Mouse (Mus musculus) layer of hippocampus, postnatal 14 days (tissue): ENCODE measurements around the gene Mrpl20. TPM values are rescaled to one million over a fixed set of nuclear protein-coding genes. Genes with fewer than 3 reads are reported as not detected.
A peak's percentile ranks its signal among the peaks of the same experiment; 100 is the strongest.

Experiments
- DNase-seq, 2 experiments: peaks; one replicate each; pipeline ENCODE4 v3.0.0; 2021 to 2022; ENCODE audit warnings: low spot score in 2 of 2, mixed read lengths in 1 of 2
- total RNA-seq, 2 experiments: library from RNA; stranded (reverse); gene quantifications; 2 replicates each; pipeline ENCODE4 v1.2.3; 2021

The Mrpl20 gene
- total RNA-seq, 2 experiments from 2014 or later = 105 to 109 TPM

DNA sequence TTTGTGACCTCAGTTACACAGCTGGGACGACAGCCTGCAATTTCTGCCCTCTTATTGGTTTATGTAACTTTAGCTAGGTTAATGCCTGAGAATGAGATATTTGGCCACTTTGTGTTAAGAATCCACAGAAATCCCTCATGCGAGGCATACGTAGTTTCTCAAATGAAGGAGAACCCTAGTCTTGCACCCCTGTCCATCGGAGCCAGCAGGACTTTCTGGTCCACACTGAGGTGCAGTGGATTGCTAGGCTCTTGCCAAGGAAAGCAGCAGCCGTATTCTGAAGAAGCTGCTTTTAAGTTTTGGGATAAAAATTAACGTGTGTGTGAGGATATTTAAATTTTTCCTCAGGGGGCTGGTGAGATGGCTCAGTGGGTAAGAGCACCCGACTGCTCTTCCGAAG lies 27.9 kb downstream of the Mrpl20 start:
- DNase-seq = no peak

DNA sequence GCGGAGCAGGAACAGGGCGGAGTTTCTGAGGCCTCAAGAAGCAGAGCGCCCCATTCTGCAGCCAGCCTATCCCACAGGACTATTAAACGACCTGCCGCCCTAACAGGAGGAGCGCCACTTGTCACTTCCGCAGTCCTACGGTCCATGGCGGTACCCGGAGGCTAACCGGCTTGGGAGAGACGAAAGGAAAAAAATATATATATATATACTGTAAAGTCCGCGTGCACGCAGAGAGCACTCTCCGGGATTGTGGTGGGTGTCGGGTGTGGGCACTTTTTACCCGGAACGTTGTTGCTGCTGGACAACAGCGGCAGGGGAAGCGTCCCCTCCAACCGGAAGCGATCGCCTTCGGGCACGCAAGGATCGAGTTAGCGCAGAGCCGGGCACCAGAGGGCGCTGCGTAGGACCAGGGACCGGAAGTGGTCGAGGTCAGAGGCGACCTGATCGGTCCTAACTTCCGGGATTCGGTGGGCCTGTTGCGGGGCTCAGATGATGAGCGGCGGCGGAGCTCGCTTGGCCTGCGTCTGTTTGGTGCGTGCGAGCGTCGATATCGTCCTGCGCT lies 28.6 kb downstream of the Mrpl20 start, which contains the start of gene Aurkaip1:
Aurkaip1 (plus strand) TSS at position 68 of the 562 bp plus-strand sequence.
- DNase-seq = peak; percentile 96 to 97

DNA sequence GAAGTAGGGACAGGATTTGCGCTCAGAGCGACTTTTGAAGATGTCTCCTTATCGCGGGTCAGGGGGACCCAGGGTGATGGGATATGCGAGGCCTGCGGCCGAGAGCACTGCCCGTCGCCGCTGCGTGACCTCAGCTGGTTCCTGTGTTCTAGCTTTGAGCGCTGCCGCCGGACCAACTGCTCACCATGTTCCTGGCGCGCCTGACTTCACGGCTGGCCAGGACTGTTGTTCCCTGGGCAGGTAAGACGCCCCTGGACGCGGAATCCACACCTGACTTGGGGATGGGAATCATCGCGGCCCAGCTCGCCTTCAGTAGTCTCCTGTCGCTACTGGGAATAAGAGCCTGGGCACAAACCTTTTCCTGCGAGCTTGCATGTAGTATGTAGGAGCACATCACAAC lies 29.2 kb downstream of the Mrpl20 start:
- DNase-seq = no peak

DNA sequence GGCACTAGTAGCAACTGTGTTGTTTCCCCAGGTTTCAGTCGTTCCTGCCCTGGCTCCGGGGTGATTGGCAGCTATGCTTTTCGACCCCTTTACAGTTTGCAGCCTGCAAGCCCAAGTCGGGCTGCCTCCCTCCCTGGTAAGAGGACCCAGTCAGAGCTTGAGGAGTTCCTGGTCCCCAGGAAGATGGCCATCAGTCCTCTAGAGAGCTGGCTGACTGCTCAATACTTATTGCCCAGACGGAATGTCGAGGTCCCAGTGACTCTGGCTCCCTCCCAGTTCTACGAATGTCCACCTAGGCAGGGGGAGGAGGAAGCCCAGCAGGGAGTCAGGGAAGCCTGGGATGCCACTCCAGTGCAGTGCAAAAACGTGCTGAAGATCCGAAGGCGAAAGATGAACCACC lies 29.6 kb downstream of the Mrpl20 start:
- DNase-seq = no peak

DNA sequence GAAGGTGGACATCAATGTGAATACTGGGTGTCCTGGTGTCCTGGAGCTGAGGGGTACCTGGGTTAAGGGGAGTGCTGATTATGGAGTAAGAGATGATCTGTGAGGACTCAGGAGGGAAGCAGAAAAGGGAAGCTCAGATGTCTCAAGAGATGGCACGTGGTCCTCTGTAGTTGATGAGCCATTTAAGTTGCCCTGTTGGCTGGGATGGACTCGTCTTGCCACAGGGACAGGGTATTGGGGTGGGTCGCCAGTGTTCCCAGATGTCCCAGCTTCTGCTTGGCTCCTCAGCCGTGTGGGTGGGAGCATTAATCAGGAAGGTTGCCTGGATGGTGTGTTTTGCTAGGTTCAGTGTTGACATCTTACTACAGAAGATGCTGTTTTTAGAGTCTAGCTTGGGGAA lies 30.6 kb downstream of the Mrpl20 start:
- DNase-seq = no peak

DNA sequence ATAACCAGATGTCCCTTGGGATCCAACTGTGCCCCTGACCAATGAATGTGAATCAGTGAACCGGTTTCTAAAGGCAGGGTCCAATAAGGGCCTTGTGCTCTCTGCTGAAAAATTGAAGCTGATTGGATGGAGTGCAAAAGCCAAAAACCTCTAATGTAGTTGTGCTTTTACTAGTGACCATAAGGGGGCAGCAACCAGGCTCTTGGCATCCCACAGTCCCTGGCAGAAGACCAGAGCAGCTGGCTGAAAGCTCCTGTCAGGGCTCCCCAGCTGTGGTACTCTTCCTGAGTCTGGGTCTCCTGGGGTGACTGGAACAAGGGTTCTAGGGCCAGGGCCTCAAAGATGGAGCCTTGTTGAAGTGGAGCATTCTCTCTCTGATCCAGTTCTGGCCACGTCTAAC lies 31.2 kb downstream of the Mrpl20 start:
- DNase-seq = peak; percentile 80 to 83

DNA sequence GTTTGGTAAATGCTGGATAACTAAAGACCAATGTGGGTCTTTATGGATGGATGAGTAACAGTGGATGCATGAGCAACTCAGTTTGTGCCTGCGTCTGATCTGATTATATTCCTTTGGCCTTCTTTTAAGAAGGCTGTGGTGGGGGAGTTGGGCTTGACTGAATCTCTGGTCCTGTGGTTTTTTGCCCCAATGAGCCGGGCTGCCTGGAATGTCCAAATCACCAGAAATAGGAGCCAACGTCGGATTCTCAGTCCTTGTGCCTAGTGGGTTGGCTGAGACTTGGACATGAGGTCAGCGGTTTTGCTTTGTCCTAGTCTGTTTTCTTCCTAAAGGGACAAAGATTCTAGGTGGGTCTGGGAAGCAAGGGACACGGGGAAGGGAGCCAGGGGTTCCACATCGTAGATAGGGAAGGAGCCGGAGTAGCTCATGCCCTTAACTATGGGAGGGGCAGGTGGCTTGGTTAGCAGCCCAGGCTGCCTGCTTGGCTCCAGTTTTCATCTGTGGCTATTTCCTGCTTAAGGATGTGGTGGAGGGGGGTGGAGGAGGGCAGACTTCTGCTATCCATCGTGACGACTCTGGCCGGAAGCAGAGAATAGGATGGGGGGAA lies 34.8 kb downstream of the Mrpl20 start:
- no peak for DNase-seq

DNA sequence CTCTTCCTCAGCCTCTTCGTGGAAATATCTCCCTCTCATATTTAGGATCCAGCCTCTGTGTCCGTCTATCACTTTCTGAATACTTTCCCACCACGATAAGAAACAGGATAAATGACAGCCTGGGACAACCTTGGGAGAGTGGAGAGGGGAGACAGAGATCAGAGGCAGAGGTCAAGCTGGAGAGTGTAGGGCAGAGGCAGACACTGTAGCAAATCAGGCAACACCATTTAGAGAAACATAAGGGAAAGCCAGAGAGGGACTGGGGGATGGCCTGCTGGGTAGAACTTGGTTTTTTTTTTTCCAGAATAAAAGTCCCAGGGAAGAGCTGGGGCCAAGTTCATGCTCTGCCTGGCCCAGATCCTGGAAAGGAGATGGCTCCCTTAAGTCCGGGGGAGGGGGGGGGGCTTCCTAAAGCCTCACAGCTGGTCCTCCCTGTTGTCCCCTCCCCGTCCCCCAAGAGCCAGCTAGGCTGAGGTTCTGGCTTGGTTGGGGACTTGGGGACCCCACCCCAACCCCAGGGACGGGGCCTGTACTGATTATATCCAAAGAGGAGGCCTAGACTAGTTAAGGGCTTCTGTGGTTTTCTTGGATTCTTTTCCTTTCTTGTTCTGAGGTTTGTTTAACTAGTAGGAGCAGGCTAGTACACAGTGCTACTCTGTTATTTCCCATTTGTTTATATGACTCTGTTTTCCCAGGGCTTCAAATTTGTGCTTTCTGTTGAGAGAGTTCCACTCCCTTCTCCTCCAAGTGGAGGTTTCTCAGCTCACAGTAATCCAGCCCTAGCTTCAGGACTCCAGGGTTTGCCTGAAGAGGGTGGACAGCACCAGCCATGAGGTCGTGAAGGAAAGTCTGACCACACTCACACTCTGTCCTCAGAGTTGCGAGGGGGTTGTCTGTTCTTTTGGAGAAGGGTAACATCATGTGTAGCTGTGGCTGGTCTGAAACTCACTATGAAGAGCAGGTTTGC lies 35.8 kb downstream of the Mrpl20 start:
- DNase-seq = no peak

DNA sequence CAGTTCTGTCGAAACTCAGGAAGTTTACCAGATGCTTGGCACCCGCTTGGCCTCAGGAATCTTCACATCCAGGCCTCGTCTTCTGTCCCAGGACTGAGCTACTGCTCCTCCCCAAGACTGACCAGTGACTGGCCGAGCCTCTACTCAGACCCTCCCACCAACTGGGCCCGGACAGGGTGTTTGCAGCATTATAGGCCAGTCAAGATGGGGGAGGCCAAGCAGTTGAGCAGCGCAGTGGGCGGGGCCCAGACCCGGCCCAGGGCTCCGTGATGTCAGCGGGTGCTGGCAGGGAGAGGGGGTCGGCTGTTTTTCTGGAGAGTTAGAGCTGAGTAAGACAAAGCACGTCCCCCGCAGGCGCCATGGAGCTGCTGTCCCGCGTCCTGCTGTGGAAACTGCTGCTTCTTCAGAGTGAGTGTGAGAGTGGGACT lies 36.8 kb downstream of the Mrpl20 start, which contains the start of gene Mxra8:
Mxra8 (plus strand) TSS at position 198 of the 428 bp plus-strand sequence.
- peak in 1 of 2 experiments; percentile 39 for DNase-seq

DNA sequence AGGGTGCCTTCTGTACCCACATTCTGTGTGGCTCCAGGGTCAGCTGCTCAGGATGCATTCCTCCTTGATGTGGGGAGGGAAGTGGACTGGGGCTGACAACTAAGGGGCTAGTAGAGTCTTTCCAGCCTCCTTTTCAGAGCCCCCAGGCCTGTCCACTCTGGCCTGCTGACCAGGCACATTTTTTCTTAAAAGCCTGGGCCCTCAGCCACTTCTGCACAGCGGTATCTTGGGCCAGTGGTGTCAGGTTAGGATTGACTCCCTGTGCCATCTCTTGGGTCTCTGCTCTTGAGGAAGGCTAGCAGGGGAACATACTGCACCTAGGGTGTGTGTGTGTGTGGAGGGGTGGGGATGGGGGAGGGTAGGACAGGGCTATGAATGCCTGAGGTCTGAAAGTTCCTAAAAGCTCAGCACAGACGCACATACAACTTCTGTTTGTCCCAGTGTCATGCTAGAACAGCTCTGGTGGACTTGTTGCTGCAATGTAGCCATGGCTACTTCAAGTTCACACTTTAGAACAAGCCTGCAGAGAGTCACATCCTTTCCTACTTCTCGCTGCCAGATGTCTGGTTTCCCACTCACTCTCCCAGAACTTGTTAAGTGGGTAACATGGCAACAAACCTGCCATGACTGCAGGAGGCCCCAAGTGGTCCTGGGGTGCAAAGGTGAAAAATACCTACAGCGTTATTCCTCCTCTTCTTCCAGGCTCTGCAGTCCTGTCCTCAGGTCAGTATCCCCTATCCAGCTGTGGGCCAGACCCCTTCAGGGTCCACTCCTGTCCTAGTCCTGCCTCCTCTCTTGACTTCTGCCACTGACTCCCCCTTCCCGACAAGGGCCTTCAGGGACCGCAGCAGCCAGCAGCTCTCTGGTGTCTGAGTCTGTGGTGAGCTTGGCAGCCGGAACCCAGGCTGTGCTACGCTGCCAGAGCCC lies 37.7 kb downstream of the Mrpl20 start:
- no peak for DNase-seq

DNA sequence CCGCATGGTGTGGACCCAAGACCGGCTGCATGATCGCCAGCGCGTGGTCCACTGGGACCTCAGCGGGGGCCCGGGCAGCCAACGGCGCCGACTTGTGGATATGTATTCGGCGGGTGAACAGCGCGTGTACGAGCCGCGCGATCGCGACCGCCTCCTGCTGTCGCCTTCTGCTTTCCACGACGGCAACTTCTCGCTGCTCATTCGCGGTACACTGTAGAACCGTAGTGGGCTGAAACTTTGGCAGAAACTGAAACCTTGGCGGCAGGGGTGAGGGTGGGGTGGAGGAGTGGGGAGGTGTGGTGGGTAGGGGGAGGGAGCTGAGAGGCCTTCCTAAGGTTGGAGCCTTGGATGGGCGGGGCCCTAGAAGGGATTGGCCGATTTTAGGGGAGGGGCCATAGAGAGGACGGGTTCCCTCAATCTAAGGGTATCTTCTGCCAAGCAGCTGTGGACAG lies 38.4 kb downstream of the Mrpl20 start:
- DNase-seq = no peak

DNA sequence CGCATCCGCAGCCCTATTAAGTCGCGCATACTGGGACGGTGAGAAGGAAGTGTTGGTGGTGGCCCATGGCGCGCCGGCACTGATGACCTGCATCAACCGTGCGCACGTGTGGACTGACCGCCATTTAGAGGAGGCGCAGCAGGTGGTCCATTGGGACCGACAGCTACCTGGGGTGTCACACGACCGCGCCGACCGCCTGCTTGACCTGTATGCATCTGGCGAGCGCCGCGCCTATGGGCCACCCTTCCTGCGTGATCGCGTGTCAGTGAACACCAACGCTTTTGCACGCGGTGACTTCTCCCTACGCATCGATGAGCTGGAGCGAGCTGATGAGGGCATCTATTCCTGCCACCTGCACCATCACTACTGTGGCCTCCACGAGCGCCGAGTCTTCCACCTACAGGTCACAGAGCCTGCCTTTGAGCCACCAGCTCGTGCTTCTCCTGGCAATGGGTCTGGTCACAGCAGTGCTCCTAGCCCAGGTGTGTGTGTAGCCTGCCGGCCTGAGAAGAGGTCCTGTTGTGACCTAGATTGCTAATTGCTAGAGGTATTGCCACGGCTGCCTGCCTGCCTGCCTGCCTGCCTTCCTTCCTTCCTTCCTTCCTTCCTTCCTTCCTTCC lies 39.1 kb downstream of the Mrpl20 start:
- DNase-seq = no peak

DNA sequence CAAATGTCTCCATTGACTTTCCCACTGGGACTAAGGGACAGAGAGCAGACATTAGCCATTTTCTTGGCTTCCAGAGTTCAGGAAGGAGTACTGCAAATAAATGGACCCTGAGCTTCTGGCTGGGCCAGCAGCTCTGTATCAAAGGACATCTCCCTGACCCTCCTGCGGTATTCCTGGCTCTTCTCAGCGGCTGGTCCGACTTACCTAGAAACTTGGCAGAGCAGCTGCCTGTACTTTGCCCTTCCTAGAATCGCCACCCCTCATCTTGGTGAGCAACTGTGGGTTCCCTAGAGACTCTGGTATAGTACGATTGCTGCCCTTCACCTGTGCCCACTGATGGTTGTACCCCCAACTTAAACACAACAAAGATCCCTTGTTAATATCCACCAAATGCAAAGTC lies 40.6 kb downstream of the Mrpl20 start:
- no peak for DNase-seq

DNA sequence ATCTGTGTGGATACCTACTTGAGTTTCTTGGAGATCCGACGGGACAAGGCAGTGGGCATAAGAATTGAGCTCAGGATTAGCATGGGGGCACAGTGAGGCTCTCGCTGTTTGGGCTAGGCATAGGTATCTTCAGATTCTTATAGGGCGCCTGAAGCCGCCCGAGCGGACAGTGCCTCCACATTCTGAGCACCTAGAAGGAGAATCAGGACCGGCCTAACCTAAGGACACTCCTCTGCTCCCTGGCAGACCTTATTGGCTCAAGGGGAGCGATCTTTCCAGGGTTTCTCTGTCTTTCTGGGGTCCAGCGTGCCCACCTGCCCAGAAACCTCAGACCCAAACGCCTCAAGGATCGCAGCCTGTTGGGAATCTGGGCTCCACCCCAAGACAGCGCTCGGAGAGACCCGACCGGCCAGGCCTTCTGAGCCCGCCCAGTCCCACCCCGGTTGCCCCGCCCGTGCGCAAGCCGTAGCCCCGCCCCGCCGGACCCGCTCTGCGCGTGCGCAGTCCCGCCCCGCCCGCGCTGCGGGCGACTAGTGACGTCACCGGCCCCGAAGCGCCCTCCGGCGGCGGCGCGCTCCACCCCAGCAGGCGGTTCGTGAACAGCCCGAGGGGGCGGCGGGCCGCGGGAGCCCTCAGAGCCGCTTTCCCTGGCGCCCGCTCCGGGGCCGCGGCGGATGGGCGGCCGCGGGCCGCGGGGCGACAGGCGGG lies 44.3 kb downstream of the Mrpl20 start, which contains the start of gene Dvl1:
Dvl1 (plus strand) TSS at position 532 of the 708 bp plus-strand sequence.
- peak; percentile 94 to 95 for DNase-seq

DNA sequence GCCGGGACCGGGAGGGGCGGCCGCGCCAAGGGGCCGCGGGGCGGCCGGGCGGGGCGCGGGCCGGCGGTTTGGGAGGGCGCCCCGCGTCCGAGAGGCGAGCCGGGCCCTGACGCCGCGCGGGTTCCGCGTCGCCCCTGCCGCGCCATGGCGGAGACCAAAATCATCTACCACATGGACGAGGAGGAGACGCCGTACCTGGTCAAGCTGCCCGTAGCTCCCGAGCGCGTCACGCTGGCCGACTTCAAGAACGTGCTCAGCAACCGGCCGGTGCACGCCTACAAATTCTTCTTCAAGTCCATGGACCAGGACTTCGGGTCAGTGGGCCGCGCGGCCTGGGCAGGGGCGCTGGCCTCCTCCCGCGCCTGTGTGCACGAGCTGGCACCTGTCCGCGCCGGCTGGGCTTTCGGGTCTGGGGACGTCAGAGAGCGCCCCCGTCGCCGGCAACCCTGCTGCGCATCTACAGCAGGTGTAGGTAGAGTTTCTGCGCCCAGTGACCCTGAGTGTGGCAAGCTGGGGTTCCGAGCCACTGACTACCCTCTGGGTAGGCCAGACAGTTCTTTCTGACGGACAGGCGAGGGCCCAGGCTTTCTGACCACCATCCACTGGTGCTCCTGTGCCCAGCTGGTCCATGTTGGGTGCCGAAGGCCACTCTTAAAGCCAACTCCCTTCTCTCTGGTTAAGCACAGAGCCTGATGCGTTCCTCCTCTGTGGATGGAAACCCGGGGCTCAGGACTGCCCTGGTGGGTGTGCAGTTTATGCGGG lies 45.1 kb downstream of the Mrpl20 start:
- DNase-seq = no peak

DNA sequence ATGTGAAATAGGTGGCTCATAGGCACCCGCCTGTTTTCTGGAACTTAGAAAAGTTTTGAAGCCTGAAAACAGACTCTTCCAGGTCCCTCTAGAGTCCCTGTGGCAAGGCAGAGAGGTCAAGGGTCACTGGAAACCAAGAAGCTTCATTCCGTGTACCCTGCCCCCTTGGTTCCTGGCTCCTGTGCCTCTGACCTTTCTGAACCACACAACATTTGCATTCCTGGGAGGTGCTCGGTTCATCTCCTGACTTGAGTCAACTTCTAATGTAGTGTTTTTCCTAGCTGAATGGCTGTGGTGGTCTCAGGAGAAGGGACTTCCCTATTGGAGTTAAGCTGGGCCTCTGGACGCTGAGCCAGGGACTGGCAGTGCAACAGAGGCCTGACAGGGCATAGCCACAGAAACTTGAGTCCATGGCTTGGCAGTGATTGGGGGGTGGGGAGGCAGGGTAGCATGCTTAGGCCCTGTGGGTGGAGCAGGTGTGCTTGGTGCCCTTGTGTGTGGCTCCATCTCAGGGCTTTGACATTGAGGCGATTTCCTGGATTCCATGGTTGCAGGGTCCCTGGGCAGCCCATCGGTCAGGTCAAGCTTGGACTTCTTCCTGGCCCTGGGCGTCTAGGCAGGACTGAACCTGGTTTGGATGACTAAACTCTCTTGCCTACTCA lies 45.9 kb downstream of the Mrpl20 start:
- DNase-seq = no peak

DNA sequence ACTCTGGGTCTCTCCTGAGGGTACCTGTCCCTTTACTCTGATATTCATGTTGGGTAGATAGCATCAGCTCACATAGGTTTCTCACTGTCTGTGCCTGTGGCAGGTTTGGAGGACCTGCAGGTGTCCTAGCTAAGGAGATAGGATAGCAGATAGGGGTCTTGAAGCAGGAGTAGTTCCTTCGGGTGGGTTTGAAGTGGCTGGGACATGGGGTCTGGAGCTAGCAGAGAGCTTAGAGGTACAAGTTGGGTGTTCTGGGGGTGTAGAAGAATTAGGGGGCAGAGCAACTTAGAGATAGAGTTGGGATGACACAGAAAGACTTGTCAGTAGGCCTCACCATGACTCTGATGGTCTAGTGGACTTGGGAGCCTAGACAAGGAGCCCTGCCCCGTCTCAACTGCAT lies 46.7 kb downstream of the Mrpl20 start:
- DNase-seq = no peak

DNA sequence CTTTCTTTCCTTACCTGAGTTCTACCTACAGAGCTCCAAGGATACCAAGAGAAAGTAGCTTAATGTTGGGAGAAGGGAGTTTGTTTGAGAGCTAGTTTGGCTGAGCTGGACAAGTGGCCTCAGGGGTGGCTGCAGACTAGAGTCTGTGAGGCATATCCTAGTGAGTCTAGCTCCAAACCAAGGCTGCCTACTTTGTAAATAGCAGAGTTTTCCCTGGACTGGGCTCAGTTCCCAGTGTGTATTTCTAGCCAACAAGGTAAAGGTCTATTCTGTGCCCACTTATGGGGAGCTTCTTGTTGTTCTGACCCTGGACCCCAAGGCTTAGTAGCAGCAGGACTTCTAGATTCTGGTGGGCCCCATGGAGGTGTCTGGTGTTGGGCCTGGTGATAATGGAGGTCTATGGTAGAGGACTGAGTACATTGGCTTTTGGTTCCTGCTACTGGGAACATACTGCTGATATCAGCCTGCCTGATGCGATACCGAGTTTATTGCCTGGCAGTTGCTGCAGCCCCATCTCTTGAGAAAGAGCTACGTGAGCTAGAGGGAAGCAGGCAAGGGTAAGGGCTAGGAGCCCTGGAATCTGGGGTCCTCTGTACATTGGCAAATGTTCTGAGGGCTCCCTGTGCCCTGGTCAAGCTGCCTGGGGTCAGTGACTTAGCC lies 47.2 kb downstream of the Mrpl20 start:
- no peak for DNase-seq
